Mouse (Mus musculus) CH12.LX (cell line): ENCODE data around the gene Acaa1a.

Experiments used
- CHD1 ChIP-seq: IDR thresholded peaks from 2 replicates; pipeline ENCODE4 v1.6.1; 2012; ENCODE audit warnings: low read depth, low read length, improper control_type of control experiment, inconsistent platforms
- CHD2 ChIP-seq: IDR thresholded peaks from 2 replicates; pipeline ENCODE4 v1.6.1; 2011; ENCODE audit warnings: low read length, improper control_type of control experiment
- CTCF ChIP-seq, 2 experiments: IDR thresholded peaks in 1 of 2; conservative IDR thresholded peaks in 1 of 2; 2 replicates each; pipeline ENCODE4 v1.5.1; 2011 to 2012; ENCODE audit warnings: low read depth in 2 of 2, low read length in 2 of 2, improper control_type of control experiment in 1 of 2, inconsistent platforms in 1 of 2, mild to moderate bottlenecking in 1 of 2, moderate library complexity in 1 of 2
- EP300 ChIP-seq: IDR thresholded peaks from 2 replicates; pipeline ENCODE4 v1.6.1; 2011; ENCODE audit warnings: low read length, improper control_type of control experiment
- JUN ChIP-seq: IDR thresholded peaks from 2 replicates; pipeline ENCODE4 v1.6.1; 2011; ENCODE audit warnings: low read depth, mild to moderate bottlenecking, low read length, improper control_type of control experiment, moderate library complexity; ENCODE audit not compliant: insufficient read depth
- JUND ChIP-seq: conservative IDR thresholded peaks from 2 replicates; pipeline ENCODE4 v1.6.1; 2011; ENCODE audit warnings: low read depth, low read length, improper control_type of control experiment
- MAX ChIP-seq: IDR thresholded peaks from 2 replicates; pipeline ENCODE4 v1.6.1; 2011; ENCODE audit warnings: low read length, improper control_type of control experiment
- POLR2A ChIP-seq: IDR thresholded peaks from 2 replicates; pipeline ENCODE4 v1.6.1; 2011; ENCODE audit warnings: low read depth, mild to moderate bottlenecking, improper control_type of control experiment, low read length
- POLR2AphosphoS2 ChIP-seq: IDR thresholded peaks from 2 replicates; pipeline ENCODE4 v1.6.1; 2011; ENCODE audit warnings: low read depth, low read length, improper control_type of control experiment
- RCOR1 ChIP-seq: conservative IDR thresholded peaks from 2 replicates; pipeline ENCODE4 v1.6.1; 2012; ENCODE audit warnings: low read depth, mild to moderate bottlenecking, inconsistent platforms, low read length, improper control_type of control experiment
- SMC3 ChIP-seq: IDR thresholded peaks from 2 replicates; pipeline ENCODE4 v1.6.1; 2011; ENCODE audit warnings: low read depth, low read length, improper control_type of control experiment
- UBTF ChIP-seq: IDR thresholded peaks from 2 replicates; pipeline ENCODE4 v1.6.1; 2012; ENCODE audit warnings: low read depth, mild to moderate bottlenecking, inconsistent platforms, low read length, improper control_type of control experiment, moderate library complexity
- USF2 ChIP-seq: conservative IDR thresholded peaks from 2 replicates; pipeline ENCODE4 v1.6.1; 2011; ENCODE audit warnings: low read depth, low read length, improper control_type of control experiment
- ZNF384 ChIP-seq: IDR thresholded peaks from 2 replicates; pipeline ENCODE4 v1.6.1; 2012; ENCODE audit warnings: low read depth, low read length, improper control_type of control experiment, inconsistent platforms

GRCm38 (mm10) chr9:119330186-119330963 is 9.1 kb upstream of the Acaa1a start:
- TF ChIP-seq CTCF (conservative IDR thresholded peaks at IDR 0.05 in 1 of 2, IDR thresholded peaks at IDR 0.05 in 1 of 2; ENCODE audit: low read depth in 2 of 2, low read length in 2 of 2) (no peak), POLR2A (no peak), POLR2AphosphoS2 (no peak), RCOR1 (no peak), CHD2 (no peak), EP300 (no peak), MAX (no peak), SMC3 (no peak), UBTF (no peak), ZNF384 (no peak), USF2 (no peak), CHD1 (no peak), JUN (no peak), JUND (no peak)
